Mouse (Mus musculus): Measurements from ENCODE around the gene Actr1a.

Actr1a gene

GRCm38 (mm10) chr19:46348761-46349458, 46.6 kb downstream of the Actr1a start:
- DNase-seq = peak; percentile 70

- no peak for DNase-seq
Measured at GRCm38 (mm10) chr19:46347936-46348668, 47.4 kb downstream of the Actr1a start.

- DNase-seq = no peak
Measured at GRCm38 (mm10) chr19:46347146-46347545, 48.4 kb downstream of the Actr1a start.

GRCm38 (mm10) chr19:46344710-46345419, 50.7 kb downstream of the Actr1a start:
- no peak for DNase-seq

- peak; percentile 31 for DNase-seq
Measured at GRCm38 (mm10) chr19:46339287-46339971, 56.1 kb downstream of the Actr1a start.

GRCm38 (mm10) chr19:46338942-46339286, 56.6 kb downstream of the Actr1a start:
- DNase-seq = no peak

GRCm38 (mm10) chr19:46338331-46338936, 57.1 kb downstream of the Actr1a start, which contains the start of gene Cuedc2:
Gene Cuedc2, minus strand, starts transcription at chr19:46338702.
- peak; percentile 99 for DNase-seq

GRCm38 (mm10) chr19:46337719-46338330, 57.7 kb downstream of the Actr1a start:
- no peak for DNase-seq

GRCm38 (mm10) chr19:46333906-46334305, 61.6 kb downstream of the Actr1a start:
- DNase-seq = no peak

GRCm38 (mm10) chr19:46332721-46333339, 62.7 kb downstream of the Actr1a start:
- no peak for DNase-seq

GRCm38 (mm10) chr19:46331936-46332335, 63.6 kb downstream of the Actr1a start:
- no peak for DNase-seq

- DNase-seq = no peak
Measured at GRCm38 (mm10) chr19:46331326-46331725, 64.2 kb downstream of the Actr1a start.

GRCm38 (mm10) chr19:46330696-46331095, 64.9 kb downstream of the Actr1a start:
- no peak for DNase-seq

GRCm38 (mm10) chr19:46329951-46330350, 65.6 kb downstream of the Actr1a start:
- DNase-seq = peak; percentile 87

- DNase-seq = no peak
Measured at GRCm38 (mm10) chr19:46329031-46329641, 66.4 kb downstream of the Actr1a start.

- peak; percentile 96 for DNase-seq
Measured at GRCm38 (mm10) chr19:46328081-46329030, 67.2 kb downstream of the Actr1a start, which contains the start of gene Fbxl15. Gene Fbxl15, plus strand, starts transcription at chr19:46328184.

- no peak for DNase-seq
Measured at GRCm38 (mm10) chr19:46327531-46328064, 68.0 kb downstream of the Actr1a start.
